Mouse (Mus musculus): ENCODE data around the gene Serpina5. TPM values are rescaled to one million over a fixed set of nuclear protein-coding genes. Genes with fewer than 3 reads are reported as not detected.

The Serpina5 gene
- polyA plus RNA-seq (2014; fragmentation: Nextera tagmentation; extraction: Ambion mirVana): not detected in 2 replicates

DNA sequence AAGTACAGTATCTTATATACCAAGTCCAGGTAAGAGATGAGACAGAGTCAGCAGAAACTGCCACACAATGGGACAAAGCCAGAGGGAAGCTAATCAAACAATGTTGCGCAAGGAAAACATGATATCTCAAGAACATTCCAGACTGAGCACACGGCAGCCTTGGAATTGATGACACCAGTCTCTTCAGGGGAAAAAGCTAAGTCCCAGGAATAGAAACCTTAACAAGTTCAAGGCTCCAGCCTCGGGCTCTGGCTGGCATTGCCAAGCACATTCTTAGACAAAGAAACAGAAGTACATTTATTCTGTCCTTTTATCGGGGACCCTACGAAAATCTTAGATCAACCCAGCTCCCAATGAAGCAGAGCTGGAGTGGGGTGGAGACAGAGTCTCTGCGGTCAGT, at the start of gene Serpina5:
Serpina5 (plus strand) TSS at position 346 of the 400 bp plus-strand sequence.
- Histone ChIP-seq H3K9ac (ENCODE audit: low read depth, low read length) (no peak within 1 kb of the TSS), H3K4me3 (ENCODE audit: low read depth, low read length) (no peak within 1 kb of the TSS), H3K4me1 (replicated peaks; ENCODE audit: control insufficient read depth, insufficient read depth, low read length) (no peaks in the 10 kb centered on the region), H3K36me3 (ENCODE audit: control insufficient read depth, insufficient read depth, low read length) (no peaks in the 10 kb centered on the region), H3K4me2 (replicated peaks; ENCODE audit: low read depth, low read length) (no peak within 1 kb of the TSS), H3K27ac (ENCODE audit: low read depth, low read length) (no peak within 1 kb of the TSS), H3K27me3 (ENCODE audit: control insufficient read depth, insufficient read depth, low read length) (no peaks in the 10 kb centered on the region), H3K9me3 (ENCODE audit: control insufficient read depth, low read length) (no peaks in the 10 kb centered on the region)
- DNase-seq (ENCODE audit: low spot score) (no peak), ATAC-seq (ENCODE audit: low FRiP score) (no peak)
- WGBS: 96% methylated on average over 6 of the region's 6 CpGs

DNA sequence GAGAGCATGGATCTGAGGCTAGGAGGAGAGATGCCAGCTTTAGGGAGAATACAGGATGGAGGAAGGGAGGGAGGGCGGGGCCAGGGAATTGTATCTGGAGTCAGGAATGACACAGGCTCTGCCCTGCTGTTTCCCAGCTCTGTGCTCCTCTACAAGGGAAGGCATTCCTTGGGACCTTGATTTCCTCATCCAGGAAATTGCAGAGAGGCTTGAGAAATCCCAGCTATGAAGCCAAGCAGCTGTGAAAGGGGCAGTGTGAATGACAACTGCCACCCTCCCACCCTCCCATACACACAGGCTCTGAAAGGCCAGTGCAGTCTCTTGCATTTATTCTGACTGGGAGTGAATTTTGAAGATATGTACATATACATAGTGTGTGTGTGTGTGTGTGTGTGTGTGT, 46.9 kb upstream of the Serpina5 start:
- Histone ChIP-seq H3K4me1 (replicated peaks; ENCODE audit: control insufficient read depth, insufficient read depth, low read length) (no peaks in the 10 kb centered on the region), H3K4me3 (ENCODE audit: low read depth, low read length) (no peak overlapping the region), H3K4me2 (replicated peaks; ENCODE audit: low read depth, low read length) (no peak overlapping the region), H3K9me3 (ENCODE audit: control insufficient read depth, low read length) (no peaks in the 10 kb centered on the region), H3K27me3 (ENCODE audit: control insufficient read depth, insufficient read depth, low read length) (no peaks in the 10 kb centered on the region), H3K36me3 (ENCODE audit: control insufficient read depth, insufficient read depth, low read length) (no peaks in the 10 kb centered on the region), H3K9ac (ENCODE audit: low read depth, low read length) (no peak overlapping the region), H3K27ac (ENCODE audit: low read depth, low read length) (no peak overlapping the region)
- DNase-seq (ENCODE audit: low spot score) (no peak), ATAC-seq (ENCODE audit: low FRiP score) (no peak)
- WGBS: 53% methylated on average over 1 of the region's 1 CpGs

DNA sequence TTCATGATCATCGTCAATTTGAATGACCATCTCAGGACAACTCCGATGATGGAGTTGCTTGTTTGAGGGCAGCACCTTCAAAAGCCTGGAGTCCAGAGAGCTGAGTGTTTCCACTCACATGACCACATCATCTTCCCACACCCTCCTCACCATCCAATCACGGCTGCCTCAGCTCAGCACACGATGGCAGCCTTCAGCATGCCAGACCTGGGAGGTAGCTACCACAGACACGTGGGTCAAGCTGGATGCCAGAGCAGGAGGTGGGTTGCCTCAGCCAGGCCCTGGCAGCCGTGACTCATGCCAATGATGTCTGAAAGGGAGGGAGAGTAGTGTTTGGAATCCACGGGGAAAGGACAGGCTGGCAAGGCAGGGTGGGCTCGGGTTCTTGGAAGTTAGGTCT, 45.2 kb upstream of the Serpina5 start:
- Histone ChIP-seq H3K4me1 (replicated peaks; ENCODE audit: control insufficient read depth, insufficient read depth, low read length) (no peaks in the 10 kb centered on the region), H3K27ac (ENCODE audit: low read depth, low read length) (no peak overlapping the region), H3K36me3 (ENCODE audit: control insufficient read depth, insufficient read depth, low read length) (no peaks in the 10 kb centered on the region), H3K9ac (ENCODE audit: low read depth, low read length) (no peak overlapping the region), H3K27me3 (ENCODE audit: control insufficient read depth, insufficient read depth, low read length) (no peaks in the 10 kb centered on the region), H3K4me2 (replicated peaks; ENCODE audit: low read depth, low read length) (no peak overlapping the region), H3K4me3 (ENCODE audit: low read depth, low read length) (no peak overlapping the region), H3K9me3 (ENCODE audit: control insufficient read depth, low read length) (no peaks in the 10 kb centered on the region)
- no peak for DNase-seq (ENCODE audit: low spot score)
- 87% methylated on average over 8 of the region's 8 CpGs for WGBS
- no peak for ATAC-seq (ENCODE audit: low FRiP score)

DNA sequence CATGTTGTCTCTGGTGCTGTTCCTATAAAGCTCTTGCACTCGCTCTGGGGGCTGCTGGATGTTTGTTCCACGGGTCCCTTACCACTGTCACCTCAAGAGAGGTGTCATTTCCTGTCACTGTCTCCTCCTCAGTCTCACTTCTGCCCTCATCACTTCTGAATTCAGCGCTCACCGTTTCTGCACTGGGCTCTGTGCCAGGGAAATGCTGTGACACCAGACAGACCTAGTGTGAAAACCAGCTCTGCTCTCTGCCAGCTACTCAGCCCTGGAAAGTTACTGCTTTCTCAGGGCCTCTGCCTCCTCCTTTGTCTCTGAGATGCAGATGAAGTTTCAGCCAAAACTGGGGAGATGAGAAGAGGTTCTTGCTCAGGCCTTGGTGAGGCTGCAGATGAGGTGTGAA, 43.9 kb upstream of the Serpina5 start:
- no peak overlapping the region for H3K9ac ChIP-seq (ENCODE audit: low read depth, low read length)
- DNase-seq (ENCODE audit: low spot score): no peak
- H3K36me3 ChIP-seq (ENCODE audit: control insufficient read depth, insufficient read depth, low read length): no peaks in the 10 kb centered on the region
- H3K9me3 ChIP-seq (ENCODE audit: control insufficient read depth, low read length): no peaks in the 10 kb centered on the region
- H3K4me1 ChIP-seq (replicated peaks; ENCODE audit: control insufficient read depth, insufficient read depth, low read length): no peaks in the 10 kb centered on the region
- no peak for ATAC-seq (ENCODE audit: low FRiP score)
- H3K4me3 ChIP-seq (ENCODE audit: low read depth, low read length): no peak overlapping the region
- H3K27me3 ChIP-seq (ENCODE audit: control insufficient read depth, insufficient read depth, low read length): no peaks in the 10 kb centered on the region
- H3K4me2 ChIP-seq (replicated peaks; ENCODE audit: low read depth, low read length): no peak overlapping the region
- WGBS: 70% methylated on average over 4 of the region's 4 CpGs
- H3K27ac ChIP-seq (ENCODE audit: low read depth, low read length): no peak overlapping the region

DNA sequence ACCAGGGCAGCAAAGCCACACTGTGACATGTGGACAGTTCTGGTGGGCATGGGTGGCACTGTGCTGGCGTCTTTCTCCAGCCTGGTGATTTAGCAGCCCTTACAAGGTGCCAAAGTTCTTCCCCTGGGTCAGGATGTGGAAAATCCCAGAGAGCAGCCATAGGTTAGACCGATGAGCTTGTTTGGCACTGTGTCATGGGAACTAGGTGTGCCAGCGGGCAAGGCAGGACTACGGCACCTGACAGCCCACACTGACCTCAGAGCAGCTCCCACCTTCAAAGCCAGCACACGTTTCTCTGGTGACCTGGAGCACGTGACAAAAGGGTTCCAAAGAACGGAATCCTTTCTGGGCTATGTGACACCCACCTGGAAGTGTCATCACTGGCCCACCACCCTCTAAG, 43.4 kb upstream of the Serpina5 start:
- Histone ChIP-seq H3K9ac (ENCODE audit: low read depth, low read length) (no peak overlapping the region), H3K27ac (ENCODE audit: low read depth, low read length) (no peak overlapping the region), H3K4me3 (ENCODE audit: low read depth, low read length) (no peak overlapping the region), H3K4me2 (replicated peaks; ENCODE audit: low read depth, low read length) (no peak overlapping the region), H3K4me1 (replicated peaks; ENCODE audit: control insufficient read depth, insufficient read depth, low read length) (no peaks in the 10 kb centered on the region), H3K27me3 (ENCODE audit: control insufficient read depth, insufficient read depth, low read length) (no peaks in the 10 kb centered on the region), H3K36me3 (ENCODE audit: control insufficient read depth, insufficient read depth, low read length) (no peaks in the 10 kb centered on the region), H3K9me3 (ENCODE audit: control insufficient read depth, low read length) (no peaks in the 10 kb centered on the region)
- ATAC-seq (ENCODE audit: low FRiP score): no peak
- DNase-seq (ENCODE audit: low spot score): no peak
- 84% methylated on average over 7 of the region's 7 CpGs for whole genome bisulfite sequencing

DNA sequence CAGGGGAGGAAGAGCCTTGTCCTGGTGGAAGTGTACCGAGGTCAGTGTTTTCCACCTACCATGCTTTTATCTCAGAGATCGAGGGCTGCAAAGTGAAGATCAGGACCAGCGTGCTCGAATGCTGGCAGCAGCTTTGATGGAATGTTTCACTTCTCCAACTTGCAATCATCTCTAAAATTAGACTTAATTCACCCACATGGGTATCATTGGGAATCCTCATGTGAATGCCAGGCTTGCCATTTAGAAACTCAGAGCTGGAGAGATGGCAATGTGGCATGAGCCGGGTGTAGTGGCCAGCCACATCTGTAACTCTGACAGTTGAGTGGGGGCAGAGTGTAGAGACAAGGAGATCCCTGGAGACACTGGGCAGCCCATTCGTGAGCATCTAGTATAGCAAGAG, 40.8 kb upstream of the Serpina5 start:
- Histone ChIP-seq H3K4me3 (ENCODE audit: low read depth, low read length) (no peak overlapping the region), H3K4me1 (replicated peaks; ENCODE audit: control insufficient read depth, insufficient read depth, low read length) (no peaks in the 10 kb centered on the region), H3K9ac (ENCODE audit: low read depth, low read length) (no peak overlapping the region), H3K27ac (ENCODE audit: low read depth, low read length) (no peak overlapping the region), H3K9me3 (ENCODE audit: control insufficient read depth, low read length) (no peaks in the 10 kb centered on the region), H3K4me2 (replicated peaks; ENCODE audit: low read depth, low read length) (no peak overlapping the region), H3K27me3 (ENCODE audit: control insufficient read depth, insufficient read depth, low read length) (no peaks in the 10 kb centered on the region), H3K36me3 (ENCODE audit: control insufficient read depth, insufficient read depth, low read length) (no peaks in the 10 kb centered on the region)
- ATAC-seq (ENCODE audit: low FRiP score): no peak
- no peak for DNase-seq (ENCODE audit: low spot score)
- 91% methylated on average over 6 of the region's 6 CpGs for WGBS

DNA sequence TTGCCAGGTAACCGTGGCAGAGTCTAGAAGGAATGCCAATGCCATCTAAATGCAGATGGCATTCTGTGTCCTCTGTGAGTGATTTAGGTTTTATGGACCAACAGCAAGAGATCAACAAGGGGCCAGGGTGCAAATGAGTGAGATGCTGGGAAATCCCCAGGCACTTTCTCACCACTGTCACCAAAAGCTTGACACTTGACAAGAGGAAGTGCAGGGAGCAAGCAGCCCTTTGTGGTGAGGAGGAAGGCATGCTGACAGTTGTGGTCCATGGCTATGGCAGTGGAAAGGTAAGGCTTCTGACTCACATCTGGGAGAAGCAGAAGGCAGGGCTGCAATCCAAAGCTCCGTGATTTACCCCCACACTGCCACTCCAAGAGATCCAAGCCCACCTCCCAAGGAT, 39.1 kb upstream of the Serpina5 start:
- H3K9me3 ChIP-seq (ENCODE audit: control insufficient read depth, low read length): no peaks in the 10 kb centered on the region
- H3K27ac ChIP-seq (ENCODE audit: low read depth, low read length): no peak overlapping the region
- no peaks in the 10 kb centered on the region for H3K36me3 ChIP-seq (ENCODE audit: control insufficient read depth, insufficient read depth, low read length)
- no peak overlapping the region for H3K9ac ChIP-seq (ENCODE audit: low read depth, low read length)
- no peaks in the 10 kb centered on the region for H3K4me1 ChIP-seq (replicated peaks; ENCODE audit: control insufficient read depth, insufficient read depth, low read length)
- ATAC-seq (ENCODE audit: low FRiP score) (no peak), DNase-seq (ENCODE audit: low spot score) (no peak)
- no peak overlapping the region for H3K4me2 ChIP-seq (replicated peaks; ENCODE audit: low read depth, low read length)
- no peak overlapping the region for H3K4me3 ChIP-seq (ENCODE audit: low read depth, low read length)
- no peaks in the 10 kb centered on the region for H3K27me3 ChIP-seq (ENCODE audit: control insufficient read depth, insufficient read depth, low read length)
- 60% methylated on average over 2 of the region's 2 CpGs for WGBS

DNA sequence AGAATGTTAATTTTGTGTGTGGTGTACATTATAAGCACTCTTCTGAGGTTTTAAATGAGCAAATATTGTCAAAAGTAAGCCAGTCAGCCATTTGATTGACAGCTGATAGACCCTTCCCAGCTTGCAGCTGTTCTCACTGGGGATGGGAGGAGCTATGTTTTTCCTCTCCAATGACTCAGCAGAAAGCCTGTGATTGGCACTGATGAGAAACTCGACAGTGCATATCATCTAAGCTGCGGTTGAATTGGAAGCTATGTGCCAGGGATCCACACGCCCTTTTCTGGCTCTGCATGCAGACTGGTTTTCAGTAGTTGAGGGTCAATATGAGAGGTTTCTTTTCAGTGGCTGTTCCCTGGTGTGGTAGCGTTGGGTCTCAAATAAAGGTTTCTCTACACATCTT, 36.4 kb upstream of the Serpina5 start:
- Histone ChIP-seq H3K36me3 (ENCODE audit: control insufficient read depth, insufficient read depth, low read length) (no peaks in the 10 kb centered on the region), H3K9ac (ENCODE audit: low read depth, low read length) (no peak overlapping the region), H3K27me3 (ENCODE audit: control insufficient read depth, insufficient read depth, low read length) (no peaks in the 10 kb centered on the region), H3K27ac (ENCODE audit: low read depth, low read length) (no peak overlapping the region), H3K4me1 (replicated peaks; ENCODE audit: control insufficient read depth, insufficient read depth, low read length) (no peaks in the 10 kb centered on the region), H3K4me2 (replicated peaks; ENCODE audit: low read depth, low read length) (no peak overlapping the region), H3K4me3 (ENCODE audit: low read depth, low read length) (no peak overlapping the region), H3K9me3 (ENCODE audit: control insufficient read depth, low read length) (no peaks in the 10 kb centered on the region)
- DNase-seq (ENCODE audit: low spot score) (no peak), ATAC-seq (ENCODE audit: low FRiP score) (no peak)
- 72% methylated on average over 4 of the region's 4 CpGs for WGBS

DNA sequence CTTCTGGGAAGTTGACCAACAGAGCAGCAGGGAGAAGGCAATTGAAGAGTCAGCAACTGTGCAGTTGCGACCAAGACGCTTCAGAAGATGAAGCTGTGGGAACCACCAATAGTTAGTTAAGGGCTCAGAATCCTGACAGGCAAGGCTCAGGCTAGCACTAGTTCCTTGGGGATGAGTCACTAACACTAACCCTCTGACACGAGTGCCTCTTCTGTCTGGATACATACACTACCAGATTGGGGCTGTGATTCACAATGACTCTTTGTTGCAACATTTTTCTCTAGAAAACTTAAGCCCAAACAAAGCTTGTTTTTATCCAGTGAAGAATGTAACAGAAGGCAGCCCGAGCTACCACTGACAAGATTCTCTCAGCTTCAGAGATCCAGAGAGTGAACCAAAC, 35.9 kb upstream of the Serpina5 start:
- Histone ChIP-seq H3K4me1 (replicated peaks; ENCODE audit: control insufficient read depth, insufficient read depth, low read length) (no peaks in the 10 kb centered on the region), H3K4me3 (ENCODE audit: low read depth, low read length) (no peak overlapping the region), H3K4me2 (replicated peaks; ENCODE audit: low read depth, low read length) (no peak overlapping the region), H3K27me3 (ENCODE audit: control insufficient read depth, insufficient read depth, low read length) (no peaks in the 10 kb centered on the region), H3K27ac (ENCODE audit: low read depth, low read length) (no peak overlapping the region), H3K9ac (ENCODE audit: low read depth, low read length) (no peak overlapping the region), H3K9me3 (ENCODE audit: control insufficient read depth, low read length) (no peaks in the 10 kb centered on the region), H3K36me3 (ENCODE audit: control insufficient read depth, insufficient read depth, low read length) (no peaks in the 10 kb centered on the region)
- 79% methylated on average over 4 of the region's 4 CpGs for WGBS
- no peak for ATAC-seq (ENCODE audit: low FRiP score)
- DNase-seq (ENCODE audit: low spot score): no peak

All from hindbrain, embryonic 11.5 days (tissue).